Mouse (Mus musculus) thymus, postnatal 0 days (tissue): Measurements from ENCODE around the gene Gp1ba. TPM values are rescaled to one million over a fixed set of nuclear protein-coding genes. Genes with fewer than 3 reads are reported as not detected.

Source experiments
- DNase-seq: peaks from one replicate; pipeline ENCODE4 v3.0.0-alpha.2; 2015; ENCODE audit warnings: low spot score
- polyA plus RNA-seq: library from polyadenylated mRNA; unstranded; fragments of >200 nt; fragmentation: Nextera tagmentation; extraction: Ambion mirVana; gene quantifications from 2 replicates; pipeline ENCODE4 v1.2.1, GENCODE M21; 2015

Gp1ba gene
- polyA plus RNA-seq, 1 experiment from 2014 or later = 0.13 TPM

GRCm38 (mm10) chr11:70652884-70653344, 14.0 kb downstream of the Gp1ba start:
- DNase-seq = no peak

GRCm38 (mm10) chr11:70653345-70654197, 14.6 kb downstream of the Gp1ba start:
- DNase-seq = peak; percentile 82

GRCm38 (mm10) chr11:70654198-70654922, 15.4 kb downstream of the Gp1ba start, which contains the start of gene Pfn1:
TSS of gene Pfn1 (minus strand) at chr11:70654644.
- peak; percentile 91 for DNase-seq

DNA sequence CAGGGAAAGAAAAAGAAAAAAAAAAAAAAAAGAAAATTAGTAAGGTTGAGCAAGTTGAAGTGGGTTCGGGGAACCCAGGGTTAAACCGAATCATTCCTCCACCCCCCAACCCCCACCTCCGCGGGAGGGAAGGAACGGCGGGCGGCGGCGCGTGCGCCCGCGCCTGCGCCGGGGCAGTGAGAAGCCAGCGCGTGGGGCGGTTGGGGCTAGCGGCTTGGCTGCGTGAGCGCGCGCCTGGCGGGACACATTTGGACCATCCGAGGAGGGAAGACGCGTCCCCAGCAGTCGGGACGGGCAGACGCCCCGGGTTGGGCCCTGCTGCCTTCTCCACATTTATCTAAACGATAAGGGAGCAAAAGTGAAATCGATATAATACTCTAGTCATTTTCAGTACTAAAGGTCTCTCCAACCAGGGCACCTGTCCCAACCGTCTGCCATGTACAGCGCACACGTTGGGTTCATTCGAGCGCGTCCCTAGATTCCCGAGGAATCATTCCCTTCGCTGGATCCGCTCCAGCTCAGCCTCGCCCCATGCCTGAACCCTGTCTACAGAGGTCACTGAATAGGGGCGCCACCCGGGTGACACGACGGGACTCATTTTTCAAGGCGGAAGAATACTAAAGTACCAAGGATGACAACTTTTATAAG, 16.1 kb downstream of the Gp1ba start:
- peak; percentile 84 for DNase-seq

GRCm38 (mm10) chr11:70655571-70656455, 16.9 kb downstream of the Gp1ba start:
- peak; percentile 22 for DNase-seq

GRCm38 (mm10) chr11:70656456-70656927, 17.6 kb downstream of the Gp1ba start:
- no peak for DNase-seq

DNA sequence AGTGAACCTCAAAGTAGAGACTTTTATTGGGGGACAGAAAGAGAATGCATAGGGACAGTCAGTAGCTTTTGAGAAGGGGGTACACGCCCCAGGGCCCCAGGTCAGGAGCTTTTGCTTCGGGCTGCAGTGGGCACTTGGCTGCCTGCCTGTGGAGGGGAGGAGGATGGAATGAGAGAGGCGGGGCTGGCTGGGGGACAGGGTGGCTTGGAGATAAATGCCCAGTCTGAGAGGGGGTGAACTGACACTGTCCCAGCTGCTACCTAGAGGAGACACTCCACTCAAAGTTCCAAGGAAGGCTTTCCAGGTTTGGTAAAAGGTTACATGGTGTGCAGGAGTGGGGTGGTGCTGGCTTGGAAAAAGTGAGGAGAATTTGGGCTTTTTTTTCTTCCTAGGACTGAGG, 18.0 kb downstream of the Gp1ba start, which contains the start of gene Eno3:
Gene Eno3, plus strand, starts transcription at position 239 of the 400 bp plus-strand sequence.
- DNase-seq = no peak

GRCm38 (mm10) chr11:70657573-70657972, 18.7 kb downstream of the Gp1ba start:
- DNase-seq = no peak

GRCm38 (mm10) chr11:70657991-70658390, 19.1 kb downstream of the Gp1ba start:
- DNase-seq = no peak

- no peak for DNase-seq
Measured at GRCm38 (mm10) chr11:70658521-70658920, 19.6 kb downstream of the Gp1ba start.

DNA sequence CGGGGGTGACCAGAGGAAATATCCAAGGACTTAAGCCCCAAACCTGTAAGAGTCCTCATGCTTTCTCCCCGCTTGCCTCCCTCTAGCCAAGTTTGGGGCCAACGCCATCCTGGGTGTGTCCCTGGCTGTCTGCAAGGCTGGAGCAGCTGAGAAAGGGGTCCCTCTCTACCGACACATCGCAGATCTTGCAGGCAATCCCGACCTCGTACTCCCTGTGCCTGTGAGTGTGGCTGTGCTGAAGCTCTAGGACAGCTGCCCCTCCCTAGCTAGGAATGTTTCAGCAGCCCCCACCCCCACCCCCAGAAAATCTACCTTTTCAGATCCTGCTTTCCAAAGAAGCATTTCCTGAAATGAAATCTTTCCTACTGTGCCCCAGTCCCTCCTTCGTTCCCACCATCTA, 20.0 kb downstream of the Gp1ba start:
- DNase-seq = no peak

GRCm38 (mm10) chr11:70660571-70660970, 21.6 kb downstream of the Gp1ba start:
- DNase-seq = no peak

- DNase-seq = no peak
Measured at GRCm38 (mm10) chr11:70663101-70663500, 24.2 kb downstream of the Gp1ba start.

DNA sequence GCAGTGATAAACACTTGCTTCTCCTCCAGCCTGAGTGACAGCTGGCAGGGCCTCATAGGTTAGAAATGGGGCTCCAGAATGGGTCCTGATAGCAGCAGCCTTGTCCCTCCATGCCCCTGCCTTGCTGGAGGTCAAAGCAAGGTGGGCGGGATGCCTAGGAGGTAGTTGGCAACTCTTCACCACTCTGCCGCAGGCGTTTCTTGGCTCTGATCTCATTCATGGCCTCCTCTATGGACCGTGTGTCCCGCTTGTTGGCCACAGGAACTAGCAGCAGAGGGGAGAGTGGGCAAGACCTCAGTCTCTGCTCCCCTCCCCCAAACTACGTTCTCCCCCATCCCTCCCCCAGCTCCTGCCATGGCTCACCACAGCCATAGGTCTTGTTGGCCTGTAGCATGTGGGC, 25.0 kb downstream of the Gp1ba start:
- no peak for DNase-seq

GRCm38 (mm10) chr11:70664741-70665140, 25.8 kb downstream of the Gp1ba start:
- no peak for DNase-seq

GRCm38 (mm10) chr11:70666687-70667086, 27.8 kb downstream of the Gp1ba start:
- no peak for DNase-seq

- no peak for DNase-seq
Measured at GRCm38 (mm10) chr11:70667271-70668150, 28.6 kb downstream of the Gp1ba start.

DNA sequence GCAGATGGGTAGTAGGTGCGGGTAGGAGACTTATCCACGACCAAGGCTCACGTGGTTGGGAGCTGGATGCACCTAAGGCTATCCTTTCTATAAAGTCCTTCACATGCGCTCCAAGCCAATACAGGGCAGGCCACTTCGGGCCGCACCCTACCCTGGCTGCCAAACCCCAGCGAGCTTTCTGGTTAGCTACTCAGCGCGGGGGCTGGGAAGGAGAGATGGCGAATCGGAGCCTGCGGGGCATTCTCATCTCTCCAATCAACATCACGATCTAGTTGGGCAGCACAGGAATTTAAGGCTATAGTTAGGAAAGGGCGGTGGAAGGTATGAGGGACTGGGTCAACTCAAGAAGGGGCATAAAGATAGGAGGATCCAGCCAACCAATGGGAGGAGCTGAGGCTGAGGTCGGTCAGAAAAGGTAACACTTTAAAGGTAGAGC, 29.4 kb downstream of the Gp1ba start:
- DNase-seq = no peak

GRCm38 (mm10) chr11:70668771-70669505, 30.0 kb downstream of the Gp1ba start, which contains the start of gene Spag7:
TSS of gene Spag7 (minus strand) at chr11:70669416.
- peak; percentile 97 for DNase-seq
